Mouse (Mus musculus) midbrain, embryonic 14.5 days (tissue): ENCODE measurements at regions not wholly inside any gene's neighbourhood (a gene's known extent, or its start where the extent isn't known, plus 50 kb on each side); places are given as distances from the start of the nearest gene placed in this dataset.
"Not testable (repeated sequence)": the region's sequence is repeated elsewhere in the genome, so short reads cannot be mapped to it uniquely, and the experiment has no call there.

Experiments used
- ATAC-seq: fragments of 200-750 bp; cut with Nextera tagmentation; 2 replicates; pipeline ENCODE4 v1.8.0; 2017; ENCODE audit warnings: moderate number of reproducible peaks, moderate library complexity; ENCODE audit not compliant: low FRiP score, low TSS enrichment
- DNase-seq: peaks from one replicate; pipeline ENCODE4 v3.0.0-alpha.2; 2015
- H3K27ac ChIP-seq: fragments of 300-500 bp; sonication (generic); replicated peaks from 2 replicates; pipeline ENCODE4 v1.5.1; 2014; ENCODE audit warnings: mild to moderate bottlenecking, low read depth, low read length, moderate library complexity
- H3K27me3 ChIP-seq: fragments of 300-500 bp; sonication (generic); 2 replicates; pipeline ENCODE4 v1.6.1; 2014; ENCODE audit warnings: low read length, control low read depth, mixed read lengths; ENCODE audit not compliant: control insufficient read depth, insufficient read depth
- H3K36me3 ChIP-seq: fragments of 300-500 bp; sonication (generic); 2 replicates; pipeline ENCODE4 v1.6.1; 2014; ENCODE audit warnings: low read length, control low read depth; ENCODE audit not compliant: control insufficient read depth, insufficient read depth
- H3K4me1 ChIP-seq: fragments of 300-500 bp; sonication (generic); 2 replicates; pipeline ENCODE4 v1.6.1; 2014; ENCODE audit warnings: mild to moderate bottlenecking, antibody characterized with exemption, low read length, control low read depth; ENCODE audit not compliant: control insufficient read depth, insufficient read depth
- H3K4me2 ChIP-seq: fragments of 300-500 bp; sonication (generic); 2 replicates; pipeline ENCODE4 v1.6.1; 2014; ENCODE audit warnings: mild to moderate bottlenecking, low read length, moderate library complexity
- H3K4me3 ChIP-seq: fragments of 300-500 bp; sonication (generic); replicated peaks from 2 replicates; pipeline ENCODE4 v1.5.1; 2014; ENCODE audit warnings: low read depth, low read length
- H3K9ac ChIP-seq: fragments of 300-500 bp; sonication (generic); replicated peaks from 2 replicates; pipeline ENCODE4 v1.6.1; 2014; ENCODE audit warnings: mild to moderate bottlenecking, low read length, moderate library complexity
- H3K9me3 ChIP-seq: fragments of 300-500 bp; sonication (generic); 2 replicates; pipeline ENCODE4 v1.6.1; 2016; ENCODE audit warnings: low read length, control low read depth, mixed read lengths; ENCODE audit not compliant: control insufficient read depth
- WGBS: fragments of 180-500 bp; shearing (Covaris S2); extraction: QIAGEN DNeasy Blood & Tissue Kit; methylation state at CpG from one replicate; pipeline ENCODE4 v1.1.7; 2014; 5-methylcytosine and 5-hydroxymethylcytosine counted together

- DNase-seq (no peak), ATAC-seq (no peak)
- H3K4me3 ChIP-seq: no peak overlapping the region
- no peak overlapping the region for H3K27ac ChIP-seq
- no peaks in the 10 kb centered on the region for H3K27me3 ChIP-seq
- no peaks in the 10 kb centered on the region for H3K9me3 ChIP-seq
- H3K36me3 ChIP-seq: no peaks in the 10 kb centered on the region
- WGBS: 89% methylated on average over 6 of the region's 6 CpGs
- no peaks in the 10 kb centered on the region for H3K4me1 ChIP-seq
- H3K4me2 ChIP-seq: no peak overlapping the region
- no peak overlapping the region for H3K9ac ChIP-seq
These were observed 436.9 kb upstream of the Ghitm start for GRCm38 (mm10) chr14:37571971-37572370.

GRCm38 (mm10) chr14:37558258-37558657 lies 423.2 kb upstream of the Ghitm start:
- Histone ChIP-seq H3K4me1 (no peaks in the 10 kb centered on the region), H3K27me3 (no peaks in the 10 kb centered on the region), H3K27ac (no peak overlapping the region), H3K4me2 (no peak overlapping the region), H3K9ac (no peak overlapping the region), H3K4me3 (no peak overlapping the region), H3K36me3 (no peaks in the 10 kb centered on the region), H3K9me3 (no peaks in the 10 kb centered on the region)
- DNase-seq (no peak), ATAC-seq (no peak)
- WGBS: 88% methylated on average over 5 of the region's 5 CpGs

DNA sequence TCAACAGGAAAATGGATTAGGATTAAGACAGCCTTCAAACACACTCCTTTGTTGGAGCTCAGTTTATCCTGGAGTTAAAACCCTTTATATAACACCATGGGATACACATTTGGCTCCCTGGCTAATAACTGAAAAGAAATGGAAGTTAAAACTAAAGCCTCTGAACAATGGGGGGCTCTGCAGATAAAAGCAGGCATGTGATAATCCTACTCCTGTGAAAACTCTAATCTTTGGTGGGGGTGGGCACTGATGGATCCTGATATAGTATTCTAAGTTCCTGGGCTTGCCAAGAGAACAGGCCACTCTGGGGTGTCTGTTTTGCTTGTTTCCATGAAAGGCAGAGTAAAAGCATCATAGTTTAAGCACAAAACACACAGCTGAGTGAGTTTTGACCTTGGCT lies 388.5 kb upstream of the Ghitm start:
- Histone ChIP-seq H3K4me2 (no peak overlapping the region), H3K4me3 (no peak overlapping the region), H3K27ac (no peak overlapping the region), H3K9ac (no peak overlapping the region), H3K36me3 (no peaks in the 10 kb centered on the region), H3K4me1 (no peaks in the 10 kb centered on the region), H3K9me3 (no peaks in the 10 kb centered on the region), H3K27me3 (no peaks in the 10 kb centered on the region)
- peak; percentile 36 for DNase-seq
- ATAC-seq: no peak

- H3K4me2 ChIP-seq, ATAC-seq, DNase-seq, H3K27ac ChIP-seq, H3K27me3 ChIP-seq, H3K9ac ChIP-seq, H3K4me1 ChIP-seq, H3K4me3 ChIP-seq, H3K9me3 ChIP-seq, H3K36me3 ChIP-seq: not testable (repeated sequence)
- WGBS: 81% methylated on average over 3 of the region's 3 CpGs
These were observed 385.6 kb upstream of the Ghitm start for GRCm38 (mm10) chr14:37520631-37521030.

DNA sequence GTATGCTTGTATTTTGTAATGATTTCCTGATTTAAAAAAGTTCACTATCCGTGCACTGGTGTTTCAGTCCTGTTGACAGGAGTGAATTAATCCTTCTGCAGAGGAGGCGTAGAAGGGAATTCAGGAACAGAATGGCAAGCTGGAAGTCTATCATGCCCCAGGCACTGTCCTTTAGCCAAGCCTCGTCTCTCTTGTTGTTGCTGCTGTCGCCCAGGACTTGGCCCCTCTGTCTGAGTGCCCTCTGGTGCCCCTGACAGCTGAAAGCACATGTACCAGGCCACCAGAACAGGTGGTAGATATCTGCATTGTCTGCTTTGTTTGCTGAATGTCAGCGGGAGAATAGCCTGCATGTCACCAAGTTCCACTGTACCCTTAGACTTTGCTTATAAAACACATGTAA lies 370.2 kb upstream of the Ghitm start:
- no peak for DNase-seq
- no peaks in the 10 kb centered on the region for H3K36me3 ChIP-seq
- no peaks in the 10 kb centered on the region for H3K4me1 ChIP-seq

GRCm38 (mm10) chr14:37490711-37491110 lies 355.6 kb upstream of the Ghitm start:
- Histone ChIP-seq H3K4me2 (no peak overlapping the region), H3K4me1 (no peaks in the 10 kb centered on the region), H3K9me3 (no peaks in the 10 kb centered on the region), H3K27ac (no peak overlapping the region), H3K4me3 (no peak overlapping the region), H3K27me3 (no peaks in the 10 kb centered on the region), H3K9ac (no peak overlapping the region), H3K36me3 (no peaks in the 10 kb centered on the region)
- DNase-seq (peak; percentile 6), ATAC-seq (no peak)
- 48% methylated on average over 4 of the region's 4 CpGs for WGBS

More for the DNA sequence above, 370.2 kb upstream of the Ghitm start:
- H3K9me3 ChIP-seq: no peaks in the 10 kb centered on the region
- no peak overlapping the region for H3K4me2 ChIP-seq
- no peak overlapping the region for H3K9ac ChIP-seq
- H3K27me3 ChIP-seq: no peaks in the 10 kb centered on the region
- no peak overlapping the region for H3K4me3 ChIP-seq
- ATAC-seq: no peak
- no peak overlapping the region for H3K27ac ChIP-seq
- 71% methylated on average over 5 of the region's 5 CpGs for WGBS

DNA sequence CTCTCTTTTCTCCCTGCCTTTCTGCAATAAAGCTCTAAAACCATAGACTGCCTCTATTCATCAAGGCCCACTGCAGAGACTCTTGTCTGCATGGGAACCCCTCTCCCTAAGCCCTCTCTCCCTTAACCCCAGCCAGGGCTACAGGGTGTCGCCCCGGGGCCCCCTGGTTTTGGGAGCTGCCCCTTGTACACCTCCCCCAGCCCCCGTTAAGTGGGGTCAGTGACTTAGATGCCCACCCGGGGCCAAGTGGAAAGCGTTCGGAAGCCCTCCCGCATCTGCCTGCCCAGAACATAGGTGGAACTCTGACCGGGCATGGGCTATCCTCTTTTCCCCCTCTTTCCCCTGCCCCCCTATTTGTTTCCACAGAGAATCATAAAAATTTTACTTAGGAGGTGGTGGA lies 350.2 kb upstream of the Ghitm start:
- no peak overlapping the region for H3K4me2 ChIP-seq
- H3K4me3 ChIP-seq: no peak overlapping the region
- no peak overlapping the region for H3K27ac ChIP-seq
- no peaks in the 10 kb centered on the region for H3K36me3 ChIP-seq
- H3K9ac ChIP-seq: no peak overlapping the region
- H3K9me3 ChIP-seq: no peaks in the 10 kb centered on the region
- DNase-seq (no peak), ATAC-seq (no peak)
- whole genome bisulfite sequencing: 95% methylated on average over 8 of the region's 8 CpGs
- H3K27me3 ChIP-seq: no peaks in the 10 kb centered on the region
- H3K4me1 ChIP-seq: no peaks in the 10 kb centered on the region

DNA sequence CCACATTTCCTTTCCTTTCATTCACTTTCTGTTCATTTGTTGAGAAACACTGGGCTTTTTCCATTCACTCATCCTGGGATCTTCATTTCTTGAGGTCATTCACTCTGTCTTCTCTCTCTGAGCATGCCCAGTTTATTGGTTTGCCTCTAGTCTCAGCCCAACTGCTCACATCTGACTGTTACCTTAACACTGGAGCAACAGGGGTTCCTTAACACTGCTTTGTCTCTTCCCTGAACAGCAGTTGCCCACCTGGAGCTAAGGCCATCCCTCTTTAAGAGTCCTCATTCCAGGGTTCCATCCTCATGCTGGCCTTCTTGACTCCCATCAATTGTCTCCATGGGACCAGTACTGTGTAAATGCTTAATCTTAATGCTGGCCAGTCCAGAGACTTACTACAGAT lies 342.5 kb upstream of the Ghitm start:
- no peaks in the 10 kb centered on the region for H3K9me3 ChIP-seq
- ATAC-seq: no peak
- no peak overlapping the region for H3K27ac ChIP-seq
- H3K4me1 ChIP-seq: no peaks in the 10 kb centered on the region
- H3K4me3 ChIP-seq: no peak overlapping the region
- H3K36me3 ChIP-seq: no peaks in the 10 kb centered on the region
- DNase-seq: no peak
- no peak overlapping the region for H3K9ac ChIP-seq
- H3K27me3 ChIP-seq: no peaks in the 10 kb centered on the region
- no peak overlapping the region for H3K4me2 ChIP-seq

- no peak overlapping the region for H3K27ac ChIP-seq
- H3K9ac ChIP-seq: no peak overlapping the region
- no peaks in the 10 kb centered on the region for H3K36me3 ChIP-seq
- H3K27me3 ChIP-seq: no peaks in the 10 kb centered on the region
- no peaks in the 10 kb centered on the region for H3K4me1 ChIP-seq
- no peak overlapping the region for H3K4me2 ChIP-seq
- ATAC-seq: no peak
- no peak overlapping the region for H3K4me3 ChIP-seq
- no peak for DNase-seq
- no peaks in the 10 kb centered on the region for H3K9me3 ChIP-seq
- 76% methylated on average over 2 of the region's 2 CpGs for WGBS
These were observed 333.6 kb upstream of the Ghitm start for GRCm38 (mm10) chr14:37468711-37469110.
